Mouse (Mus musculus) heart, embryonic 16.5 days (tissue): ENCODE data around the gene Anks6. TPM values are rescaled to one million over a fixed set of nuclear protein-coding genes. Genes with fewer than 3 reads are reported as not detected.
"Not testable (repeated sequence)": the region's sequence is repeated elsewhere in the genome, so short reads cannot be mapped to it uniquely, and the experiment has no call there.

Experiments
- ATAC-seq: fragments of 200-750 bp; cut with Nextera tagmentation; replicated peaks from 2 replicates; pipeline ENCODE4 v1.8.0; 2017; ENCODE audit warnings: moderate number of reproducible peaks; ENCODE audit not compliant: insufficient read depth, low FRiP score; ENCODE audit errors: extremely low read depth
- H3K27ac ChIP-seq: fragments of 300-500 bp; sonication (generic); 2 replicates; pipeline ENCODE4 v1.5.1; 2014; ENCODE audit warnings: mild to moderate bottlenecking, low read length, control low read depth, moderate library complexity
- H3K27me3 ChIP-seq: fragments of 300-500 bp; sonication (generic); 2 replicates; pipeline ENCODE4 v1.6.1; 2014; ENCODE audit warnings: low read length, mixed read lengths; ENCODE audit not compliant: control insufficient read depth, insufficient read depth
- H3K36me3 ChIP-seq: fragments of 300-500 bp; sonication (generic); 2 replicates; pipeline ENCODE4 v1.6.1; 2014; ENCODE audit not compliant: control insufficient read depth, insufficient read depth
- H3K4me1 ChIP-seq: fragments of 300-500 bp; sonication (generic); 2 replicates; pipeline ENCODE4 v1.6.1; 2014; ENCODE audit warnings: low read length, mixed read lengths; ENCODE audit not compliant: control insufficient read depth, insufficient read depth
- H3K4me2 ChIP-seq: fragments of 300-500 bp; sonication (generic); 2 replicates; pipeline ENCODE4 v1.6.1; 2014; ENCODE audit warnings: low read depth, mild to moderate bottlenecking, control low read depth, low read length
- H3K4me3 ChIP-seq: fragments of 300-500 bp; sonication (generic); 2 replicates; pipeline ENCODE4 v1.5.1; 2014; ENCODE audit warnings: mild to moderate bottlenecking, control low read depth, low read length
- H3K9ac ChIP-seq: fragments of 300-500 bp; sonication (generic); 2 replicates; pipeline ENCODE4 v1.6.1; 2014; ENCODE audit warnings: low read length, control low read depth
- H3K9me3 ChIP-seq: fragments of 300-500 bp; sonication (generic); replicated peaks from 2 replicates; pipeline ENCODE4 v1.6.1; 2016; ENCODE audit warnings: low read length; ENCODE audit not compliant: control insufficient read depth
- WGBS: fragments of 180-500 bp; shearing (Covaris S2); extraction: QIAGEN DNeasy Blood & Tissue Kit; methylation state at CpG from one replicate; pipeline ENCODE4 v1.1.7; 2014; 5-methylcytosine and 5-hydroxymethylcytosine counted together
- polyA plus RNA-seq: library from polyadenylated mRNA; unstranded; fragments of >200 nt; fragmentation: Nextera tagmentation; extraction: Ambion mirVana; gene quantifications from 2 replicates; pipeline ENCODE4 v1.2.1, GENCODE M21; 2015

Gene Anks6
- polyA plus RNA-seq, 1 experiment from 2014 or later = 1.6 TPM

- H3K4me1 ChIP-seq = no peaks in the 10 kb centered on the region
- no peaks in the 10 kb centered on the region for H3K27me3 ChIP-seq
- no peak for ATAC-seq
- H3K36me3 ChIP-seq = no peaks in the 10 kb centered on the region
- no peak overlapping the region for H3K4me2 ChIP-seq
- H3K27ac ChIP-seq = no peak overlapping the region
- H3K9me3 ChIP-seq = no peaks in the 10 kb centered on the region
- no peak overlapping the region for H3K9ac ChIP-seq
- H3K4me3 ChIP-seq = no peak overlapping the region
- WGBS = 85% methylated on average over 4 of the region's 4 CpGs
Measured at GRCm38 (mm10) chr4:47080647-47081010, 23.4 kb upstream of the Anks6 start.

GRCm38 (mm10) chr4:47079997-47080646 is 22.9 kb upstream of the Anks6 start:
- no peak overlapping the region for H3K9ac ChIP-seq
- no peaks in the 10 kb centered on the region for H3K27me3 ChIP-seq
- no peaks in the 10 kb centered on the region for H3K36me3 ChIP-seq
- 87% methylated on average over 17 of the region's 17 CpGs for WGBS
- ATAC-seq = no peak
- H3K4me2 ChIP-seq = no peak overlapping the region
- no peak overlapping the region for H3K4me3 ChIP-seq
- H3K4me1 ChIP-seq = no peaks in the 10 kb centered on the region
- H3K27ac ChIP-seq = no peak overlapping the region
- no peaks in the 10 kb centered on the region for H3K9me3 ChIP-seq

- Histone ChIP-seq H3K4me3 (no peak overlapping the region), H3K9ac (no peak overlapping the region), H3K27me3 (no peaks in the 10 kb centered on the region), H3K4me1 (no peaks in the 10 kb centered on the region), H3K9me3 (no peaks in the 10 kb centered on the region), H3K27ac (no peak overlapping the region), H3K36me3 (no peaks in the 10 kb centered on the region), H3K4me2 (no peak overlapping the region)
- no peak for ATAC-seq
- WGBS = 36% methylated on average over 2 of the region's 2 CpGs
Measured at GRCm38 (mm10) chr4:47075054-47075453, 17.8 kb upstream of the Anks6 start.

GRCm38 (mm10) chr4:47060900-47061299 is 3.7 kb upstream of the Anks6 start:
- no peaks in the 10 kb centered on the region for H3K27me3 ChIP-seq
- no peak overlapping the region for H3K4me3 ChIP-seq
- no peak overlapping the region for H3K27ac ChIP-seq
- 19% methylated on average over 1 of the region's 1 CpGs for WGBS
- H3K9me3 ChIP-seq = no peaks in the 10 kb centered on the region
- no peak overlapping the region for H3K4me2 ChIP-seq
- no peaks in the 10 kb centered on the region for H3K36me3 ChIP-seq
- peaks cover 4% of the 10 kb centered on the region; the same call in 1 of the 2 replicates for H3K4me1 ChIP-seq
- no peak for ATAC-seq
- no peak overlapping the region for H3K9ac ChIP-seq

- peak; percentile 16; the same call in 1 of the 2 replicates for ATAC-seq
- Histone ChIP-seq H3K27ac (no peak overlapping the region), H3K27me3 (no peaks in the 10 kb centered on the region), H3K4me2 (peak overlapping the region; percentile 90), H3K4me1 (peaks cover 4% of the 10 kb centered on the region; the same call in 1 of the 2 replicates), H3K4me3 (peak overlapping the region; percentile 71), H3K9ac (peak overlapping the region; percentile 83), H3K9me3 (no peaks in the 10 kb centered on the region), H3K36me3 (no peaks in the 10 kb centered on the region)
- 29% methylated on average over 25 of the region's 25 CpGs for WGBS
Measured at GRCm38 (mm10) chr4:47057510-47058325, 491 bp upstream of the Anks6 start.

- no peak overlapping the region for H3K4me2 ChIP-seq
- H3K9ac ChIP-seq = no peak overlapping the region
- no peak overlapping the region for H3K27ac ChIP-seq
- WGBS = 93% methylated on average over 6 of the region's 6 CpGs
- no peak overlapping the region for H3K4me3 ChIP-seq
- no peaks in the 10 kb centered on the region for H3K9me3 ChIP-seq
- peaks cover 4% of the 10 kb centered on the region; the same call in 1 of the 2 replicates for H3K4me1 ChIP-seq
- no peaks in the 10 kb centered on the region for H3K27me3 ChIP-seq
- H3K36me3 ChIP-seq = no peaks in the 10 kb centered on the region
- no peak for ATAC-seq
Measured at GRCm38 (mm10) chr4:47055570-47056080, 1.6 kb downstream of the Anks6 start.

- ATAC-seq, H3K4me2 ChIP-seq, H3K9ac ChIP-seq, H3K27ac ChIP-seq, H3K9me3 ChIP-seq, H3K36me3 ChIP-seq, H3K4me3 ChIP-seq, H3K4me1 ChIP-seq, H3K27me3 ChIP-seq: not testable (repeated sequence)
- 95% methylated on average over 9 of the region's 9 CpGs for WGBS
Measured at GRCm38 (mm10) chr4:47055170-47055569, 2.1 kb downstream of the Anks6 start.

- Histone ChIP-seq H3K9ac (no peak overlapping the region), H3K9me3 (no peaks in the 10 kb centered on the region), H3K4me3 (no peak overlapping the region), H3K27me3 (no peaks in the 10 kb centered on the region), H3K4me2 (no peak overlapping the region), H3K36me3 (no peaks in the 10 kb centered on the region), H3K4me1 (no peaks in the 10 kb centered on the region), H3K27ac (no peak overlapping the region)
- no peak for ATAC-seq
- WGBS = 69% methylated on average over 9 of the region's 9 CpGs
Measured at GRCm38 (mm10) chr4:47051905-47052304, 5.3 kb downstream of the Anks6 start.
